Mouse (Mus musculus): ENCODE results near the gene Rhog. TPM values are rescaled to one million over a fixed set of nuclear protein-coding genes. Genes with fewer than 3 reads are reported as not detected.

The Rhog gene
- polyA plus RNA-seq, 1 experiment from 2014 or later: 19.5 TPM

Other genes starting within 250 kb of the Rhog start
- 4.1 and 4.7 TPM in 2 replicates for gene Il18bp, start 237.4 kb downstream of the Rhog start, polyA plus RNA-seq (2015; fragmentation: Nextera tagmentation; extraction: Ambion mirVana)
- 35.0 and 35.9 TPM in 2 replicates for gene Rnf121, start 190.6 kb downstream of the Rhog start, polyA plus RNA-seq (2015; fragmentation: Nextera tagmentation; extraction: Ambion mirVana)
- gene Xndc1, start 190.5 kb downstream of the Rhog start, polyA plus RNA-seq (2015; fragmentation: Nextera tagmentation; extraction: Ambion mirVana): 24.6 and 26.9 TPM in 2 replicates
- 0.63 and 1.3 TPM in 2 replicates for gene Xntrpc, start 190.3 kb downstream of the Rhog start, polyA plus RNA-seq (2015; fragmentation: Nextera tagmentation; extraction: Ambion mirVana)
- gene Trpc2, start 172.9 kb downstream of the Rhog start, polyA plus RNA-seq (2015; fragmentation: Nextera tagmentation; extraction: Ambion mirVana): not detected in 2 replicates
- 0.19 and 1.4 TPM in 2 replicates for gene Art1, start 154.3 kb downstream of the Rhog start, polyA plus RNA-seq (2015; fragmentation: Nextera tagmentation; extraction: Ambion mirVana)
- gene Art5, start 146.6 kb downstream of the Rhog start, polyA plus RNA-seq (2015; fragmentation: Nextera tagmentation; extraction: Ambion mirVana): 0.23 and 0.35 TPM in 2 replicates
- gene Chrna10, start 139.2 kb downstream of the Rhog start, polyA plus RNA-seq (2015; fragmentation: Nextera tagmentation; extraction: Ambion mirVana): not detected in 2 replicates
- gene Nup98, start 45.9 kb downstream of the Rhog start, polyA plus RNA-seq (2015; fragmentation: Nextera tagmentation; extraction: Ambion mirVana): 15.1 and 19.4 TPM in 2 replicates
- gene Pgap2, start 45.8 kb downstream of the Rhog start, polyA plus RNA-seq (2015; fragmentation: Nextera tagmentation; extraction: Ambion mirVana): 63.5 and 67.0 TPM in 2 replicates
- gene Stim1, start 11.8 kb upstream of the Rhog start, polyA plus RNA-seq (2015; fragmentation: Nextera tagmentation; extraction: Ambion mirVana): 15.1 and 17.4 TPM in 2 replicates
- gene Rrm1, start 185.6 kb upstream of the Rhog start, polyA plus RNA-seq (2015; fragmentation: Nextera tagmentation; extraction: Ambion mirVana): 48.8 and 55.7 TPM in 2 replicates
- gene Olfr543, start 225.6 kb upstream of the Rhog start, polyA plus RNA-seq (2015; fragmentation: Nextera tagmentation; extraction: Ambion mirVana): 0.66 and 0.71 TPM in 2 replicates
- gene Olfr544, start 232.3 kb upstream of the Rhog start, polyA plus RNA-seq (2015; fragmentation: Nextera tagmentation; extraction: Ambion mirVana): 0.05 and 0.14 TPM in 2 replicates
- gene Olfr545, start 243.5 kb upstream of the Rhog start, polyA plus RNA-seq (2015; fragmentation: Nextera tagmentation; extraction: Ambion mirVana): 0.24 and 0.45 TPM in 2 replicates